Mouse (Mus musculus): ENCODE data around the gene Manbal.
A peak's percentile ranks its signal among the peaks of the same experiment; 100 is the strongest.
"Not testable (repeated sequence)": the region's sequence is repeated elsewhere in the genome, so short reads cannot be mapped to it uniquely, and the experiment has no call there.

Manbal gene

DNA sequence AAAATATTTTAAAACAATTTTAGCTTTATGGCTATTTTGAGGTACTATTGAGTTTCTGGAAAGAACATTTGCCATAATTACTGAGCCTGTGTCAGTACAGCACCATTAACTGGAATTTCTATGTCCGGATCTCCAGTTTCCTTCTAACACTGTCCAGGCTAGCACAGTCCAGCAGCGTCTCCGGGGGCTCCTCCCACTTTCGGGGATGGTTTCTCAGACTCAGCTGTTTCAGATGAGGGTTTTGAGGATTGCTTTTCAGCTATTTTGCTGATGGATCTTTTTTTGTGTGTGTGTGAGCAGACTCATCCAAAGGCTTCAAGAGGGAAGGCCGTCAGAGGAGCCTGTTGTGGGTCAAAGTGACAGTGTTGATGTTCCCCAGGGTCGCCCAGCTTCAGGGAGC is 4.3 kb downstream of the Manbal start:
- no peak for DNase-seq

GRCm38 (mm10) chr2:157373681-157374080 is 6.3 kb downstream of the Manbal start:
- DNase-seq: no peak

GRCm38 (mm10) chr2:157375051-157375450 is 7.7 kb downstream of the Manbal start:
- no peak for DNase-seq

DNA sequence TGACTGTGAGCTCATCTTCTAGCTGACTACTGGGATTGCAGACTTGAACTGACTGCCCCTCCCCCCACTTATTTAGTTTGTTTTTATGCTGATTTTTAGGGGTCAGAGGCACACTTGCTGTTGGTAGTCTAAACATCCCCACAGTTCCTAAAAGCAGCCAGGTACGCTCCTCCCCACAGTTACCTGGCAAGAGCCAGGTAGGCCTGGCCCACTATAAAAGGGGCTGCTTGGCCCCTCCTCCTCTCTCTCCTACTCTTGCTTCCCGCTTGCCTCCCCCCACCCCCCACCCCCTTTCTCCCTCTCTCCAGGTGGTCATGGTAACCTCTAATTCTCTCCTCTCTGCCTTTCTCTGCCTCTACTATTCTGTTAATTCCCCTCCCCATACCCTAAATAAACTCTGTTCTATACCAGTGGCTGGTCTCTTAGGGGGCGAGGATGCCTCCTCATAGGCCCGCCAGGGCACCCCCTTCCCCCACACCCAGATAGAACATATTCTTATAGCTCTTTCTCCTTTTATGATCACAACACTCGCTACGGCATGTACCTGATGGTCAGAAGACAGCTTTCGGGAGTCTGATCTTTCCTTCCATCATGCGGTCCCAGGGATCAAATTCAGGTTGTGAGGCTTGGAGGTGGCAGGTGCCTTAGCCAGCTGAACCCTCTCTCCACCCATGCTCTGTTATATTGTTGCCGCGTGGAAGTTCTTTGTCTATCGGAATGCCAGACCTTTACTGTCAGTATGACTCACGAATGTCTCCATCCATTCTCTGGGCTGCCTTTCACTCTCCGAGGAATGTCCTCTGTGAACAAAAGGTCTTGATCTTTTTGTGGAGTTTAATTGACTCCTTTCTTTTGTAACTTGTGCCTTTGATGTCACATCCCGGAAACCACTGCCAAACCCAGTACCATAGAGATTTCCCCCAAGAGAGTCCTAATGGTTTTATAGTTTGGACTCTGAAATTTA is 8.7 kb downstream of the Manbal start:
- no peak for DNase-seq

DNA sequence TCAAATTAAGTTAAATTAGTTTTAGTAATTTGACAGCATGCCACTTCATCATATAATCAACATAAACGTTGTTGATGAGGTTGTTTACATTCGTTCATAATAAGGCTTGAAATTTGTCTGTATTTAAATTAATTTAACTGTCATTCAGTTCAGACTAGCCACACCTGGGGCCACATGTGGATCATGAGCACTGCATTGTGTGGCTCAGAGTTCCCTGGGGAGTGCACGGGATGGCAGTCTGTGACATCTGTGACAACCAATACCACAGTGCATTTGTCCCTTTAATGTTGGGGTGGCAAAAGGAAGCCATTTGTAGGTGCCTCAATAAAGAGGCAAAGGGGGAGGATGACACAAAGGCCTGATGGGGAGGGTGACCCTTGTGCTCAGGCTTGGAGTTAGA is 9.6 kb downstream of the Manbal start:
- DNase-seq: no peak

GRCm38 (mm10) chr2:157384836-157385235 is 17.4 kb downstream of the Manbal start:
- DNase-seq: no peak

- DNase-seq: not testable (repeated sequence)
Observed at GRCm38 (mm10) chr2:157388901-157389590, 21.7 kb downstream of the Manbal start.

- DNase-seq: no peak
Observed at GRCm38 (mm10) chr2:157389591-157389921, 22.2 kb downstream of the Manbal start.

DNA sequence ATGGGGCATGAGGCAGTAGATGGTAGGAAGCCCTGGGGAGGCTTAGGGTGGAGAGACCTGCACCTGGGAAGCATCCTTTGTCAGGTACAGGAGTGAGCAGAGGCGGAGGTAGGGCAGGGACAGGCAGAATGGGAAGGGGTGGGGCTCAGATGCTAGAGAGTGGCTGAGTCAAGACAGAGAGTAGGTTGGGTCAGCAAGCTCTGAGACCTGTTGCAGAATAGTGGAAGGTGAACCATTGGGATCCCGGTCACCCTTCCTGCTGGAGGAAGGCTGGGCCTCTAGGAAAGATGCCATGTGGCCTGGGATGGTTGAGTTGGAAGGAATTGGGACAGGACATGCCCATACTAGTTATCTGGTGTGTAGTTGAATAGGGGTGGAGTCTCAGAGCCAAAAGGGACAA is 24.9 kb downstream of the Manbal start:
- DNase-seq: no peak

DNA sequence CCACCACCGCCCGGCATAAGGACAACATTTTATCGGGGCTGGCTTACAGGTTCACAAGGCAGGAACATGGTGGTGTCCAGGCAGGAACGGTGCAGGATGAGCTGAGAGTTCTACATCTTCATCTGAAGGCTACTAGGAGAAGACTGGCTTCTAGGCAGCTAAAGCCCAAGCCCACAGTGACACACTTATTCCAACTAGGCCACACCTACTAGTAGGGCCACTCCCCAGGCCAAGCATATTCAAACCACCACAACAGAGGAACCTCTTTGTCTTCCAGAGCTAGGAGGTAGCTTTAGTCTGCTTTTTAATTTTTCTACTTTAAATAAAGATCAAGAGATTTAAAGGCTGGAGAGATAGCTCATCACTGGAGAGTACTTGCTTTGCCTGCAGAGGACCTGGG is 26.2 kb downstream of the Manbal start:
- no peak for DNase-seq

GRCm38 (mm10) chr2:157394868-157395267 is 27.5 kb downstream of the Manbal start:
- no peak for DNase-seq

DNA sequence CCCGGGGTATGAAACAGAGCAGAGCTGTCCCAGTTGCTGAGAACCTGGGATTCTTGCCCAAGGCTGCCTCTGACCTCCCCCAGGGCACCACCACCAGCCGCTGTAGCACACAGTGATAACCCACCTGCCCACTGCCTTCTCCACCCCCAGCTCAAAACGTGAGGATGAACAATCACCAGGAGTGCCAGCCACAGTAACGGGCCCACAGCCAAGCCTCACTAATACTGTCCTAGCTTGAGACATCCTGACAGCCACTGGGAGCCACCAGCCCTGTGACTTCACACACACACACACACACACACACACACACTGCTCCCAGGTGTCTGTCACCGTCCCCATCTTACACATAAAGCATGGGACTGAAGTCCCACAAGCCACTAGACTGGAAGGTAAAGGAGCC is 28.0 kb downstream of the Manbal start:
- DNase-seq: peak in 1 of 2 experiments; percentile 16

GRCm38 (mm10) chr2:157395960-157396359 is 28.6 kb downstream of the Manbal start:
- DNase-seq: no peak

- DNase-seq: no peak
Observed at GRCm38 (mm10) chr2:157397376-157397775, 30.0 kb downstream of the Manbal start.

DNA sequence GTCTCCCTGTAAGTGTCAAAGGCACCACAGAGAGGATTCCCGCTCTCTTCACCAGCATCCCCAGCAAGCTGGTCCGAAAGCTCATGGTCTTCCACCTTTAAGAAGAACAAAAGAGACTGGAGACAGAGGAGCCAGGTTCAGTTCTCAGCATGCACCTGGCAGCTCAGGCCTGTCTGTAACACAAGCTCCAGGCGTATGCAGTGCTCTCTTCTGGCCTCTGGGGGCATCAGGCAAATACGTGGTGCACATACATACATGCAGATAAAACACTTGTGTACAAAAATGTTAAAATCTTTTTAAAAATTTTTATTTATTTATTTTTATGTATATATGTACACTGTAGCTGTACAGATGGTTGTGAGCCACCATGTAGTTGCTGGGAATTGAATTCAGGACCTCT is 31.1 kb downstream of the Manbal start:
- no peak for DNase-seq

DNA sequence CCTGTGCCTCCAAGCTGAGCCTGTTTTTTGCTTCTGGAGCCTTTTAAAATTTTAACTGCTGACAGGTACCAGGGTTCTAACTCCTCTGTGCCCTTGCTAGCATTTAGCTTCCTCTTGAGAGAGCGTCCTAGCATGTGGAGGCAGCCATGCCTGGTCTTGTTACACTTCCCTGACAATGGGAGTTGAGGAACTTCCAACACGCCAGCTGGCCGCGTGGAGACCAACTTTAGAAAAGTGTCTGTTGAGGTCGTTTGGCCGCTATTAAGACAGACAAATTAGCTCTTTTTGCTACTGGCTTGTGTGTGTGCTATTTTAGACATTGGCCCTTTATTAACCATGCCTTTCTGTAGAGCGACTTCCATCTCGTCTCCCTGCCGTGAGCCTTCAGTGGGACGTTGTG is 32.4 kb downstream of the Manbal start:
- no peak for DNase-seq

- DNase-seq: no peak
Observed at GRCm38 (mm10) chr2:157400491-157400890, 33.1 kb downstream of the Manbal start.

DNA sequence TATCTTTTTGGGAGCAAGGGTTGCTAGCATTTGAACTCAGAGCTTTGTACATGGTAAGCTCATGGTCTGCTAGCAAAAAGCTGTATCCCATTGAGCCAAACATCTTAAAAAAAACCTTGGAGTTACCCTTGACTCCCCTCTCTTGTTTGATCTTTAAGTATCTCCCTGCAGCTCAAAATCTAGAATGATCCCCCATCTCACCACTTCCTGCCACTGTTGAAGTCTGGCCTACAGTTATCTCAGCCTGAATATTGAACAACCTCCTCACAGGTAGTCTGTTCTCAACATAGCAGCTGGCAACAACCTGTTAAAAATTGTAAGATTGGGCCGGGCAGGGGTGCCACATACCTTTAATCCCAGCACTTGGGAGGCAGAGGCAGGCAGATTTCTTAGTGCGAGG is 33.9 kb downstream of the Manbal start:
- no peak for DNase-seq

DNA sequence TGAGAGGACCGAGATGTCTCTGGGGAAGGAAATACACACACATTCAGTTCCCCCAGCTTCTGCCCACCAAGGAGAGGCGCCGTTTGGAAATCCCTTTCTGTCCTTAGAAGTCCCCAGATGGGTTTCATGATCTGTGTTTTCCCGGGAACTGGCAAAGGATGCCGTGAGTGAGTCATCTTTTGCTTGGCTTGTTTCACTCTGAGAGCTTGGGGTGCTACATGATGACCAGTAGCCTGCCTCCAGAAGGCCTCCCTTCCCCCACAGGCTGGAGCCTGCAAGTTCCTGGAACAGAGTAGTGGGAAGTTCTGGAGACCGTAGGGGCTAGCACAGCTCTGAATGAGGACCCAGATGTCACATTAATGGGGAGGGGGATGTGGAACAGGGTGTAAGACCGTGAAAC is 40.2 kb downstream of the Manbal start:
- DNase-seq: peak in 1 of 2 experiments; percentile 36

GRCm38 (mm10) chr2:157409793-157410533 is 42.6 kb downstream of the Manbal start:
- DNase-seq: no peak

- DNase-seq: no peak
Observed at GRCm38 (mm10) chr2:157411151-157411693, 43.8 kb downstream of the Manbal start.

- DNase-seq: no peak
Observed at GRCm38 (mm10) chr2:157412497-157412896, 45.1 kb downstream of the Manbal start.

DNA sequence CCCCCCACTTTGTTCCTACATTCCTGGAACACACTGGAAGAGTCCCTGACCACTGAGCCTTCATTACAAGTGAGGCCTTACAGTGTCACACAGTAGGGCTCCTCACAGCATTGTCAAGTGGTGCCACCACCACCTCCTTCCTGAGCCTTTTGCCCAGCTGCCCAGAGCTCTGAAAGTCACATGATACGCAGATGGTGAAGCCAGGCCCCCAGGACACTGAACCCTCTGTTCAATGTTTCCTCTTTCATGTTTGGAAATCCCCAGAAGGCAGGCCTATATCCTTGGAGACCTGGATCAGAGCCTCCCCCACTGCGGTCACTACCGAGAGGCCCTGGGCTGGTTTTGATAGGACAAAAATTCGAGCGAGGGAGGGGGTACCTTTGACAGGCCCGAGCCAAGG is 49.8 kb downstream of the Manbal start:
- no peak for DNase-seq

Data from cerebellum, postnatal 36 days (tissue).